Mouse (Mus musculus) C2C12 (cell line): Measurements from ENCODE around the gene Cradd.

ENCODE experiments used
- CEBPB ChIP-seq: IDR thresholded peaks from one replicate; pipeline ENCODE4 v1.6.1; 2011; ENCODE audit warnings: low read depth, mild to moderate bottlenecking, control low read depth, moderate library complexity
- CTCF ChIP-seq: IDR thresholded peaks from one replicate; pipeline ENCODE4 v1.5.1; 2011; ENCODE audit not compliant: control insufficient read depth, insufficient read depth, insufficient read length
- FOSL1 ChIP-seq: IDR thresholded peaks from one replicate; pipeline ENCODE4 v1.8.0; 2011; ENCODE audit warnings: mild to moderate bottlenecking, low read length; ENCODE audit not compliant: poor library complexity, insufficient read depth, severe bottlenecking
- MAX ChIP-seq: IDR thresholded peaks from one replicate; pipeline ENCODE4 v1.6.1; 2011; ENCODE audit warnings: mild to moderate bottlenecking, control low read depth
- MYOD1 ChIP-seq: IDR thresholded peaks from one replicate; pipeline ENCODE4 v1.6.1; 2011; ENCODE audit warnings: low read depth; ENCODE audit not compliant: control insufficient read depth, insufficient read length
- MYOG ChIP-seq: IDR thresholded peaks from one replicate; pipeline ENCODE4 v1.6.1; 2011; ENCODE audit not compliant: control insufficient read depth, insufficient read length; ENCODE audit errors: extremely low read depth
- USF1 ChIP-seq: IDR thresholded peaks from one replicate; pipeline ENCODE4 v1.6.1; 2011; ENCODE audit warnings: low read depth, mild to moderate bottlenecking, control low read depth, moderate library complexity

DNA sequence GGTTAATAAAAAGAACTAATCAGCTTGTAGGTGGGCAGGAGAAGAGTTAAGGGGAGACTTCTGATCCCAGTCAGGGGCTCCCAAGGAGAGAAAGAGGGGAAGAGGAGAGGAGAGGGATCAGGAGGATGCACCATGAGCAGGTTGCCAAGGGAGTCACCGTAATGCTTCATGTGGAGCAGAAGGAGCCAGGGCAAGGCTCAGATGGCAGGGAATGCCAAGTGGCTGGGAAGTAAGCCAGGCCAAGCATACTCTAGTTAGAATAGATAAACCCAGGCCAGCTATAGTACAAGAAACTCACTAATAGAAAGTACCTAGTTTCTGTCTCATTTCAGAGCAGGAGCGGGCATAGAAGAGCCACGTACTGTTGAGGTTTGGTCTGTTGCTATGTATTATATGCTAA is 43.6 kb downstream of the Cradd start:
- no peak for TF ChIP-seq MAX
- TF ChIP-seq CEBPB, result no peak
- TF ChIP-seq CTCF, result no peak
- TF ChIP-seq FOSL1, result no peak
- no peak for TF ChIP-seq USF1
- TF ChIP-seq MYOD1, result no peak
- no peak for TF ChIP-seq MYOG
